Mouse (Mus musculus) liver, embryonic 16.5 days (tissue): ENCODE measurements around the gene Oaz2. TPM values are rescaled to one million over a fixed set of nuclear protein-coding genes. Genes with fewer than 3 reads are reported as not detected.

Experiments used
- ATAC-seq: fragments of 200-750 bp; cut with Nextera tagmentation; 2 replicates; pipeline ENCODE4 v1.8.0; 2017; ENCODE audit warnings: low read depth, mild to moderate bottlenecking, moderate number of reproducible peaks, moderate library complexity
- H3K27ac ChIP-seq: fragments of 300-500 bp; sonication (generic); 2 replicates; pipeline ENCODE4 v1.5.1; 2014; ENCODE audit warnings: mild to moderate bottlenecking, low read length
- H3K27me3 ChIP-seq: fragments of 300-500 bp; sonication (generic); 2 replicates; pipeline ENCODE4 v1.6.1; 2014; ENCODE audit warnings: low read depth, low read length, mixed read lengths; ENCODE audit not compliant: control insufficient read depth, insufficient read depth
- H3K36me3 ChIP-seq: fragments of 300-500 bp; sonication (generic); 2 replicates; pipeline ENCODE4 v1.6.1; 2014; ENCODE audit warnings: mild to moderate bottlenecking; ENCODE audit not compliant: control insufficient read depth, insufficient read depth
- H3K4me1 ChIP-seq: fragments of 300-500 bp; sonication (generic); 2 replicates; pipeline ENCODE4 v1.6.1; 2014; ENCODE audit warnings: low read depth, low read length, mixed read lengths; ENCODE audit not compliant: control insufficient read depth
- H3K4me2 ChIP-seq: fragments of 300-500 bp; sonication (generic); 2 replicates; pipeline ENCODE4 v1.6.1; 2014; ENCODE audit warnings: low read depth, low read length, mixed read lengths
- H3K4me3 ChIP-seq: fragments of 300-500 bp; sonication (generic); 2 replicates; pipeline ENCODE4 v1.5.1; 2014; ENCODE audit warnings: low read depth, mild to moderate bottlenecking, low read length
- H3K9ac ChIP-seq: fragments of 300-500 bp; sonication (generic); 2 replicates; pipeline ENCODE4 v1.6.1; 2014; ENCODE audit warnings: low read depth, low read length
- H3K9me3 ChIP-seq: fragments of 300-500 bp; sonication (generic); replicated peaks from 2 replicates; pipeline ENCODE4 v1.6.1; 2016; ENCODE audit warnings: low read length; ENCODE audit not compliant: control insufficient read depth
- WGBS: fragments of 180-500 bp; shearing (Covaris S2); extraction: QIAGEN DNeasy Blood & Tissue Kit; methylation state at CpG from one replicate; pipeline ENCODE4 v1.1.7; 2014; ENCODE audit not compliant: insufficient replicate concordance; 5-methylcytosine and 5-hydroxymethylcytosine counted together
- polyA plus RNA-seq: library from polyadenylated mRNA; unstranded; fragments of >200 nt; fragmentation: Nextera tagmentation; extraction: Ambion mirVana; gene quantifications from 2 replicates; pipeline ENCODE4 v1.2.1, GENCODE M21; 2015

Oaz2 gene
- 40.7 and 50.9 TPM in 2 replicates for polyA plus RNA-seq

DNA sequence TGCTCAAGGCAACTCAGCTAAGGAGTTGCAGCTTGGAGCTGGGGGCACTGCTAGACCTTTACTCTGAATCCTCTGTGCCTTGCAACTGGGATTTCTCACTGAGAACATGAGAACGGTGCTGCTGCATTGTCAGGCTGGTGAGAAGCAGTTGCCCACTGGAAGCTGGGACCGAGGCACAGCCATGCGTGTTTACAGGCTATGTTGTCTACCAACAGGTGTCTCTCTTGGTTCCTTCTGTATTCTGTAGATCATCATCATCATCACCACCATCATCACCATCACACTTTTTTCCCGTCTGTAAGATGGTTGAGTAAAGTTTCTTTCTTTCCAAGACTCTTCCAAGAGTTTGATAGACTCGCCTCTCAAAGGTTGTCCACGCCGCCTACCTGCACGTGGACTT is at the start of gene Oaz2:
Gene Oaz2, plus strand, starts transcription at position 301 of the 400 bp plus-strand sequence.
- Histone ChIP-seq H3K4me1 (peaks cover 5% of the 10 kb centered on the region), H3K4me2 (no peak within 1 kb of the TSS), H3K27me3 (no peaks in the 10 kb centered on the region), H3K36me3 (no peaks in the 10 kb centered on the region), H3K4me3 (no peak within 1 kb of the TSS), H3K9me3 (no peaks in the 10 kb centered on the region), H3K27ac (no peak within 1 kb of the TSS), H3K9ac (no peak within 1 kb of the TSS)
- ATAC-seq: no peak
- WGBS: 77% methylated on average over 8 of the region's 8 CpGs

- Histone ChIP-seq H3K27ac (no peak overlapping the region), H3K9me3 (no peaks in the 10 kb centered on the region), H3K4me3 (no peak overlapping the region), H3K27me3 (no peaks in the 10 kb centered on the region), H3K4me1 (no peaks in the 10 kb centered on the region), H3K9ac (no peak overlapping the region), H3K4me2 (no peak overlapping the region), H3K36me3 (no peaks in the 10 kb centered on the region)
- WGBS: 49% methylated on average over 3 of the region's 3 CpGs
- no peak for ATAC-seq
Observed at GRCm38 (mm10) chr9:65619311-65619710, 48.5 kb upstream of the Oaz2 start.

- Histone ChIP-seq H3K9me3 (no peaks in the 10 kb centered on the region), H3K4me3 (no peak overlapping the region), H3K27ac (no peak overlapping the region), H3K9ac (no peak overlapping the region), H3K4me1 (no peaks in the 10 kb centered on the region), H3K27me3 (peaks cover 5% of the 10 kb centered on the region; the same call in 1 of the 2 replicates), H3K4me2 (no peak overlapping the region), H3K36me3 (no peaks in the 10 kb centered on the region)
- WGBS: 65% methylated on average over 4 of the region's 4 CpGs
- no peak for ATAC-seq
Observed at GRCm38 (mm10) chr9:65621196-65621595, 46.6 kb upstream of the Oaz2 start.

GRCm38 (mm10) chr9:65621666-65622065 is 46.1 kb upstream of the Oaz2 start:
- no peak overlapping the region for H3K9ac ChIP-seq
- H3K9me3 ChIP-seq: no peaks in the 10 kb centered on the region
- 52% methylated on average over 2 of the region's 2 CpGs for WGBS
- no peaks in the 10 kb centered on the region for H3K4me1 ChIP-seq
- H3K27me3 ChIP-seq: peaks cover 8% of the 10 kb centered on the region
- no peaks in the 10 kb centered on the region for H3K36me3 ChIP-seq
- H3K4me3 ChIP-seq: no peak overlapping the region
- H3K4me2 ChIP-seq: no peak overlapping the region
- no peak overlapping the region for H3K27ac ChIP-seq
- no peak for ATAC-seq

GRCm38 (mm10) chr9:65622826-65623225 is 45.0 kb upstream of the Oaz2 start:
- no peaks in the 10 kb centered on the region for H3K4me1 ChIP-seq
- 32% methylated on average over 5 of the region's 5 CpGs for WGBS

GRCm38 (mm10) chr9:65624266-65624665 is 43.5 kb upstream of the Oaz2 start:
- Histone ChIP-seq H3K27ac (no peak overlapping the region), H3K27me3 (peaks cover 29% of the 10 kb centered on the region), H3K36me3 (no peaks in the 10 kb centered on the region), H3K4me3 (no peak overlapping the region), H3K4me1 (peaks cover 3% of the 10 kb centered on the region), H3K4me2 (no peak overlapping the region), H3K9ac (no peak overlapping the region), H3K9me3 (no peaks in the 10 kb centered on the region)
- 40% methylated on average over 2 of the region's 2 CpGs for WGBS
- no peak for ATAC-seq

More at GRCm38 (mm10) chr9:65622826-65623225, 45.0 kb upstream of the Oaz2 start:
- Histone ChIP-seq H3K9ac (no peak overlapping the region), H3K27me3 (peaks cover 17% of the 10 kb centered on the region), H3K27ac (no peak overlapping the region), H3K4me2 (no peak overlapping the region), H3K36me3 (no peaks in the 10 kb centered on the region), H3K4me3 (no peak overlapping the region), H3K9me3 (no peaks in the 10 kb centered on the region)
- no peak for ATAC-seq

DNA sequence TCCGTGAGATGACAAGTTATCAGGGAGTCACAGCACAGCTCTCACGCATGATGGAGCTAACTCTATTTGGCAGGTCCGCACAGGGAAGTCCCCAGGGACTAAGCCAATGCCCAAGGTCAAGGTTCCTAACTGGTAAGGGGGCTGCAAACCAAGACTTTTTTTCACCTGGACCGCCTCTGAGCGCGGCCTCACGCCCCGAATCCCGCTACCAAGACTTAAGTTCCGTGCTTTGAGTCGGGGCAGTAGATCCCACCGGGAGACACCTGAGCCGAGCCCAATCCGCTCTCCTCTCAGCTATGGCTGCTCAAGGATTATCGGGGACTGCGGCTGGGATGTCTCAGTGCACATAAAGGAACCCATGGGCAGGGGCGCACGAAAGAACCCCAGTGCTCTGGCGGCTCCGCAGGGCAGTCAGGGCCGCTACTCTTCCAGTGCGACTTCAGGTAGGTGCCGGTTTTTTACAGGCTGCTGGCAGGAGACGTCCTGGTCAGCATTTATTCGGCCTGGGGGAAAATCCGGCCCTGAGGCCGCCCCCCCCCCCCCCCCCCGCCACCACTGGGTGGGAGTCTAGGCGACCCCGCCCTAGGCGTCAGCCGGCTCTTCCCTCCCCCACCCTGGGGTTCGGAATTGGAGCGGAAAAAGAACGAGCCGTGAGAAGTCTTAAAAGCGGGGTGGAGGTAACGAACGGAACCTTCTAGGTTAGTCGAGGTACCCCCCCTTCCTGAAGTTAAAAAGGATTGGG is 38.6 kb upstream of the Oaz2 start, which contains the start of gene Rbpms2:
Gene Rbpms2, plus strand, starts transcription at position 624 of the 742 bp plus-strand sequence.
- Histone ChIP-seq H3K27me3 (peaks cover 73% of the 10 kb centered on the region), H3K4me1 (peaks cover 5% of the 10 kb centered on the region), H3K9me3 (no peaks in the 10 kb centered on the region), H3K9ac (peak within 1 kb of the TSS; percentile 31), H3K4me2 (peak within 1 kb of the TSS; percentile 73), H3K4me3 (peak within 1 kb of the TSS; percentile 55), H3K27ac (peak within 1 kb of the TSS; percentile 31; the same call in 1 of the 2 replicates), H3K36me3 (no peaks in the 10 kb centered on the region)
- no peak for ATAC-seq
- 3% methylated on average over 37 of the region's 40 CpGs for WGBS

DNA sequence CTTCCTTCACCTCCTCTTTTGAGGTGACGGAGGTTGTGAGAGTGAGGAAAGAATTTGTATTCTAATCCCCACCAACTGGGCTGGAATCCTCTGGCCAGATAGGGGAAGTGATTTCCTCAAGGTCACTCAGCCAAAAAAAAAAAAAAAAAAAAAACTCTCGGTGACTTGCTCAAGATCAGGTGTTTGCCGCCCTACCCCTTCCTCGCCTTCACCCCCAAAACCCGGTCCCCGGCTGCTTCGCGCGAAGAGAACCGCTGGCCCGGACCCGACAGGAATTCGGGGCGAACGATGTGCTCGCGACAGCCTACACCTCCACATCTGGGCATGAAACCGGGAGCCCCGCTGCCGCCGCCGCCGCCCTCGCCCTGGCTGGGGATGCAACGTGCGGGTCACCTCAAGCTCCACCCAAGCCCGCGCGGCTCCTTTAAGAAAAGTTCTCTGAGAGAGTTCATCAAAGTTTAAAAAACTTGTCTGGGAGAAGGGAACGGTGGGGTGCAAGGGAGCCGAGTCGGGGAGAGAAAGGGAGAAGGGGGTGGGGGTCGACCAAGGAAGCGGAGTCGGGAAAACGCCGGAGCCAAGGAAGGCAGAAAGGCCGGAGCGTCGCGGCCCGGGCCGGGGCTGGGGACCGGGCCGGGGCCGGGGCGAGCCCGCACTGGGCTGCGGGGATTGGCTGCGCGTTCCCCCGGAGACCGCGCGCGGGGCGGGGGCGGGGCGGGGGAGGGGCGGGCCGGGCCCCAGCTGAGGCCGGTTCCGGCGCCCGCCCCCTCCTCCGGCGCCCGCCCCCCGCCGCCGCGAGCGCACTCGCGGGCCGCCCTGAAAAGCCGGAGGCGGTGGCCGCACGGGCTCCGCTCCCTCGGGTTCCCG is 37.8 kb upstream of the Oaz2 start:
- H3K4me2 ChIP-seq: peak overlapping the region; percentile 73
- peaks cover 5% of the 10 kb centered on the region for H3K4me1 ChIP-seq
- H3K9me3 ChIP-seq: no peaks in the 10 kb centered on the region
- peak overlapping the region; percentile 55 for H3K4me3 ChIP-seq
- peak; percentile 87 for ATAC-seq
- WGBS: under 1% methylated on average over 56 of the region's 83 CpGs
- H3K36me3 ChIP-seq: no peaks in the 10 kb centered on the region
- peak overlapping the region; percentile 31 for H3K9ac ChIP-seq
- H3K27me3 ChIP-seq: peaks cover 73% of the 10 kb centered on the region
- peak overlapping the region; percentile 31; the same call in 1 of the 2 replicates for H3K27ac ChIP-seq
